Mouse (Mus musculus): ENCODE measurements around the gene T2.

GRCm38 (mm10) chr17:8367514-8368480, 12.0 kb downstream of the T2 start:
- no peak for TF ChIP-seq CTCF (IDR thresholded peaks at IDR 0.05)
- no peak for TF ChIP-seq POLR2A (IDR thresholded peaks at IDR 0.05; ENCODE audit: insufficient read depth, low read depth, low read length)
- no peak for TF ChIP-seq EP300 (IDR thresholded peaks at IDR 0.05; ENCODE audit: insufficient read depth, low read depth, low read length)
